25 mouse cellular contexts compared by ENCODE assay signal in genomic region chr8:87872987-87873550, GRCm38 (mm10).
DNase-seq lines count a peak whose midpoint lies in the region; ATAC-seq and TF ChIP-seq lines count a peak whose summit lies in the region.
"Had no signal": no experiment of that assay in that cellular context is flagged by ENCODE, and none has a peak within 500 bp of the region (broad histone marks: within the 10 kb centered on the region; RNA-seq: fewer than 3 reads in every experiment).

No protein-coding gene starts in this region.

- H3K4me3 ChIP-seq in hindbrain, embryonic 12.5 days: no peak overlapping the region
- H3K4me3 ChIP-seq in hindbrain, embryonic 10.5 days: no peak overlapping the region
- peak overlapping the region; percentile 35; the same call in 1 of the 2 replicates for H3K4me3 ChIP-seq in E14TG2a.4 (replicated peaks; ENCODE audit: low read length)
- no peak overlapping the region for H3K4me3 ChIP-seq in midbrain, embryonic 14.5 days (replicated peaks; ENCODE audit: low read depth, low read length)
- H3K4me3 ChIP-seq: embryonic facial prominence, embryonic 12.5 days; heart, adult 2 months; heart, embryonic 13.5 days; limb, embryonic 13.5 days; liver, embryonic 12.5 days had no signal

- ATAC-seq in hindbrain, embryonic 12.5 days (ENCODE audit: low FRiP score): no peak
- no peak for ATAC-seq in midbrain, embryonic 14.5 days (ENCODE audit: low FRiP score, low TSS enrichment)
- ATAC-seq: intestine, postnatal 0 days; liver, embryonic 12.5 days had no signal

- TF ChIP-seq CTCF in E14TG2a.4 (conservative IDR thresholded peaks at IDR 0.05; ENCODE audit: low read length): no peak

- no peak overlapping the region for H3K4me2 ChIP-seq in hindbrain, embryonic 12.5 days (replicated peaks)
- H3K4me2 ChIP-seq in midbrain, embryonic 14.5 days (ENCODE audit: low read length): no peak overlapping the region
- H3K4me2 ChIP-seq: embryonic facial prominence, embryonic 12.5 days; heart, embryonic 13.5 days; limb, embryonic 13.5 days; liver, embryonic 12.5 days had no signal

- 48% methylated on average over 14 of the region's 14 CpGs for WGBS in hindbrain, embryonic 12.5 days
- 69% methylated on average over 14 of the region's 14 CpGs for WGBS in hindbrain, embryonic 10.5 days
- WGBS in midbrain, embryonic 14.5 days: 44% methylated on average over 14 of the region's 14 CpGs

- H3K36me3 ChIP-seq in hindbrain, embryonic 12.5 days: no peaks in the 10 kb centered on the region
- H3K36me3 ChIP-seq in hindbrain, embryonic 10.5 days: peaks cover 11% of the 10 kb centered on the region
- no peaks in the 10 kb centered on the region for H3K36me3 ChIP-seq in E14TG2a.4 (ENCODE audit: insufficient read depth, low read length)
- no peaks in the 10 kb centered on the region; the same call in 1 of the 2 replicates for H3K36me3 ChIP-seq in midbrain, embryonic 14.5 days (ENCODE audit: control insufficient read depth, insufficient read depth, low read length)
- H3K36me3 ChIP-seq: embryonic facial prominence, embryonic 12.5 days; heart, embryonic 13.5 days; limb, embryonic 13.5 days; liver, embryonic 12.5 days had no signal

- no peaks in the 10 kb centered on the region for H3K9me3 ChIP-seq in hindbrain, embryonic 12.5 days (replicated peaks)
- H3K9me3 ChIP-seq in hindbrain, embryonic 10.5 days: no peaks in the 10 kb centered on the region
- no peaks in the 10 kb centered on the region for H3K9me3 ChIP-seq in E14TG2a.4 (ENCODE audit: low read length)
- H3K9me3 ChIP-seq in midbrain, embryonic 14.5 days (ENCODE audit: control insufficient read depth, low read length): no peaks in the 10 kb centered on the region
- H3K9me3 ChIP-seq: embryonic facial prominence, embryonic 12.5 days; heart, embryonic 13.5 days; limb, embryonic 13.5 days; liver, embryonic 12.5 days had no signal

- no peaks in the 10 kb centered on the region for H3K27me3 ChIP-seq in hindbrain, embryonic 12.5 days
- no peaks in the 10 kb centered on the region for H3K27me3 ChIP-seq in hindbrain, embryonic 10.5 days (ENCODE audit: insufficient read depth, poor library complexity, severe bottlenecking)
- H3K27me3 ChIP-seq in E14TG2a.4 (ENCODE audit: insufficient read depth, low read length): 0 out of 2 replicates have a peak, but pooled peaks cover 3% of the 10 kb centered on the region
- no peaks in the 10 kb centered on the region for H3K27me3 ChIP-seq in midbrain, embryonic 14.5 days (ENCODE audit: control insufficient read depth, insufficient read depth, low read length)
- H3K27me3 ChIP-seq: embryonic facial prominence, embryonic 12.5 days; heart, embryonic 13.5 days; limb, embryonic 13.5 days; liver, embryonic 12.5 days had no signal

- no peak overlapping the region for H3K9ac ChIP-seq in hindbrain, embryonic 12.5 days
- H3K9ac ChIP-seq in midbrain, embryonic 14.5 days (replicated peaks; ENCODE audit: low read length): no peak overlapping the region
- H3K9ac ChIP-seq: embryonic facial prominence, embryonic 12.5 days; heart, embryonic 13.5 days; limb, embryonic 13.5 days; liver, embryonic 12.5 days had no signal

- DNase-seq in hindbrain, embryonic 10.5 days (ENCODE audit: low spot score): no peak
- DNase-seq in R1 (ENCODE audit: low read depth, low spot score): peak; percentile 75
- peak; percentile 58 for DNase-seq in midbrain, embryonic 14.5 days
- DNase-seq in MN1 (ENCODE audit: low spot score): no peak
- DNase-seq in cerebellum, postnatal 4 days (ENCODE audit: low spot score in 2 of 2): no peak
- no peak for DNase-seq in spleen, postnatal 14 days (ENCODE audit: low spot score in 2 of 2)
- DNase-seq: adrenal gland, postnatal 36 days; cerebellum, adult 11 months; cerebellum, postnatal 10 days; gastrocnemius, postnatal 36 days; heart, adult 2 months; heart, postnatal 14 days; kidney, postnatal 36 days; lung, adult 18-20 months; lung, postnatal 10 days; right cerebral cortex, adult 18-20 months; thymus, adult 18-20 months; thymus, postnatal 4 days had no signal

- peak overlapping the region; percentile 48; the same call in 1 of the 2 replicates for H3K27ac ChIP-seq in hindbrain, embryonic 12.5 days
- H3K27ac ChIP-seq in hindbrain, embryonic 10.5 days: no peak overlapping the region
- H3K27ac ChIP-seq in midbrain, embryonic 14.5 days (replicated peaks; ENCODE audit: low read depth, low read length): peak overlapping the region; percentile 14
- H3K27ac ChIP-seq: embryonic facial prominence, embryonic 12.5 days; heart, adult 2 months; heart, embryonic 13.5 days; limb, embryonic 13.5 days; liver, embryonic 12.5 days had no signal

- peaks cover 61% of the 10 kb centered on the region for H3K4me1 ChIP-seq in hindbrain, embryonic 12.5 days
- H3K4me1 ChIP-seq in hindbrain, embryonic 10.5 days (replicated peaks): peaks cover 79% of the 10 kb centered on the region
- H3K4me1 ChIP-seq in E14TG2a.4 (replicated peaks; ENCODE audit: low read depth, low read length): peaks cover 72% of the 10 kb centered on the region
- peaks cover 28% of the 10 kb centered on the region for H3K4me1 ChIP-seq in midbrain, embryonic 14.5 days (ENCODE audit: control insufficient read depth, insufficient read depth, low read length)
- H3K4me1 ChIP-seq: liver, embryonic 12.5 days had no signal

Comparison
In these comparisons a context has a peak if more than half of its experiments do, and no peak if none do; other contexts are left out.
1. DNase-seq: peak in R1 (single experiment) and midbrain, embryonic 14.5 days (single experiment); none in hindbrain, embryonic 10.5 days (single experiment), MN1 (single experiment), cerebellum, postnatal 4 days (0 of 2) and spleen, postnatal 14 days (0 of 2).